Mouse (Mus musculus): ENCODE data around the gene Lamb2. TPM values are rescaled to one million over a fixed set of nuclear protein-coding genes. Genes with fewer than 3 reads are reported as not detected.

Gene Lamb2
- polyA plus RNA-seq (2014; fragmentation: Nextera tagmentation; extraction: Ambion mirVana): 63.8 and 67.2 TPM in 2 replicates

- DNase-seq (ENCODE audit: low spot score): peak; percentile 91
- peaks cover 42% of the 10 kb centered on the region for H3K36me3 ChIP-seq (ENCODE audit: control insufficient read depth, insufficient read depth, low read length)
- H3K4me3 ChIP-seq (ENCODE audit: low read depth, low read length): peak within 1 kb of the TSS; percentile 67
- WGBS: 6% methylated on average over 9 of the region's 10 CpGs
- peak; percentile 76 for ATAC-seq (ENCODE audit: low read depth)
- peak within 1 kb of the TSS; percentile 78 for H3K9ac ChIP-seq (ENCODE audit: low read depth, low read length)
- H3K27ac ChIP-seq (replicated peaks; ENCODE audit: low read depth, low read length): peak within 1 kb of the TSS; percentile 78
- H3K4me2 ChIP-seq (ENCODE audit: low read depth, low read length): peak within 1 kb of the TSS; percentile 78
- no peaks in the 10 kb centered on the region for H3K9me3 ChIP-seq (ENCODE audit: control insufficient read depth, low read length)
- H3K4me1 ChIP-seq (ENCODE audit: control insufficient read depth, insufficient read depth, low read length): peaks cover 17% of the 10 kb centered on the region
- no peaks in the 10 kb centered on the region for H3K27me3 ChIP-seq (replicated peaks; ENCODE audit: control insufficient read depth, insufficient read depth, low read length)
These were observed at the start of gene Lamb2 for GRCm38 (mm10) chr9:108479721-108480351. TSS of gene Lamb2 (plus strand) at chr9:108479736.

GRCm38 (mm10) chr9:108431431-108432067 is 48.0 kb upstream of the Lamb2 start:
- no peak overlapping the region for H3K27ac ChIP-seq (replicated peaks; ENCODE audit: low read depth, low read length)
- no peaks in the 10 kb centered on the region for H3K36me3 ChIP-seq (ENCODE audit: control insufficient read depth, insufficient read depth, low read length)
- peak overlapping the region; percentile 35; the same call in 1 of the 2 replicates for H3K9ac ChIP-seq (ENCODE audit: low read depth, low read length)
- peak overlapping the region; percentile 47 for H3K4me2 ChIP-seq (ENCODE audit: low read depth, low read length)
- WGBS: 52% methylated on average over 32 of the region's 32 CpGs
- peak overlapping the region; percentile 26 for H3K4me3 ChIP-seq (ENCODE audit: low read depth, low read length)
- DNase-seq (ENCODE audit: low spot score) (peak; percentile 51), ATAC-seq (ENCODE audit: low read depth) (0 out of 2 replicates have a peak, but pooled peaks have one; percentile 22)
- H3K9me3 ChIP-seq (ENCODE audit: control insufficient read depth, low read length): no peaks in the 10 kb centered on the region
- H3K4me1 ChIP-seq (ENCODE audit: control insufficient read depth, insufficient read depth, low read length): no peaks in the 10 kb centered on the region
- H3K27me3 ChIP-seq (replicated peaks; ENCODE audit: control insufficient read depth, insufficient read depth, low read length): no peaks in the 10 kb centered on the region

GRCm38 (mm10) chr9:108436182-108436581 is 43.4 kb upstream of the Lamb2 start, which contains the start of gene BC048562:
TSS of gene BC048562 (plus strand) at chr9:108436482.
- Histone ChIP-seq H3K27me3 (replicated peaks; ENCODE audit: control insufficient read depth, insufficient read depth, low read length) (no peaks in the 10 kb centered on the region), H3K27ac (replicated peaks; ENCODE audit: low read depth, low read length) (no peak within 1 kb of the TSS), H3K4me2 (ENCODE audit: low read depth, low read length) (no peak within 1 kb of the TSS), H3K9ac (ENCODE audit: low read depth, low read length) (no peak within 1 kb of the TSS), H3K9me3 (ENCODE audit: control insufficient read depth, low read length) (no peaks in the 10 kb centered on the region), H3K36me3 (ENCODE audit: control insufficient read depth, insufficient read depth, low read length) (no peaks in the 10 kb centered on the region), H3K4me1 (ENCODE audit: control insufficient read depth, insufficient read depth, low read length) (no peaks in the 10 kb centered on the region), H3K4me3 (ENCODE audit: low read depth, low read length) (no peak within 1 kb of the TSS)
- WGBS: 73% methylated on average over 3 of the region's 3 CpGs
- ATAC-seq (ENCODE audit: low read depth) (no peak), DNase-seq (ENCODE audit: low spot score) (no peak)

- Histone ChIP-seq H3K4me2 (ENCODE audit: low read depth, low read length) (no peak overlapping the region), H3K36me3 (ENCODE audit: control insufficient read depth, insufficient read depth, low read length) (no peaks in the 10 kb centered on the region), H3K4me3 (ENCODE audit: low read depth, low read length) (no peak overlapping the region), H3K9me3 (ENCODE audit: control insufficient read depth, low read length) (no peaks in the 10 kb centered on the region), H3K4me1 (ENCODE audit: control insufficient read depth, insufficient read depth, low read length) (no peaks in the 10 kb centered on the region), H3K27ac (replicated peaks; ENCODE audit: low read depth, low read length) (no peak overlapping the region), H3K27me3 (replicated peaks; ENCODE audit: control insufficient read depth, insufficient read depth, low read length) (no peaks in the 10 kb centered on the region), H3K9ac (ENCODE audit: low read depth, low read length) (no peak overlapping the region)
- ATAC-seq (ENCODE audit: low read depth) (no peak), DNase-seq (ENCODE audit: low spot score) (peak; percentile 41)
- WGBS: 62% methylated on average over 6 of the region's 6 CpGs
These were observed 40.4 kb upstream of the Lamb2 start for GRCm38 (mm10) chr9:108439176-108439575.

GRCm38 (mm10) chr9:108440485-108440884 is 39.1 kb upstream of the Lamb2 start:
- 66% methylated on average over 5 of the region's 5 CpGs for WGBS
- H3K36me3 ChIP-seq (ENCODE audit: control insufficient read depth, insufficient read depth, low read length): no peaks in the 10 kb centered on the region
- ATAC-seq (ENCODE audit: low read depth) (no peak), DNase-seq (ENCODE audit: low spot score) (no peak)
- 0 out of 2 replicates have a peak overlapping the region, but pooled peaks have one; percentile 3 for H3K9ac ChIP-seq (ENCODE audit: low read depth, low read length)
- no peaks in the 10 kb centered on the region for H3K9me3 ChIP-seq (ENCODE audit: control insufficient read depth, low read length)
- no peaks in the 10 kb centered on the region for H3K27me3 ChIP-seq (replicated peaks; ENCODE audit: control insufficient read depth, insufficient read depth, low read length)
- H3K4me1 ChIP-seq (ENCODE audit: control insufficient read depth, insufficient read depth, low read length): no peaks in the 10 kb centered on the region
- no peak overlapping the region for H3K27ac ChIP-seq (replicated peaks; ENCODE audit: low read depth, low read length)
- H3K4me2 ChIP-seq (ENCODE audit: low read depth, low read length): no peak overlapping the region
- no peak overlapping the region for H3K4me3 ChIP-seq (ENCODE audit: low read depth, low read length)

GRCm38 (mm10) chr9:108441236-108441919 is 38.2 kb upstream of the Lamb2 start:
- ATAC-seq (ENCODE audit: low read depth): no peak
- Histone ChIP-seq H3K27ac (replicated peaks; ENCODE audit: low read depth, low read length) (no peak overlapping the region), H3K27me3 (replicated peaks; ENCODE audit: control insufficient read depth, insufficient read depth, low read length) (no peaks in the 10 kb centered on the region)

GRCm38 (mm10) chr9:108445125-108445524 is 34.4 kb upstream of the Lamb2 start:
- Histone ChIP-seq H3K36me3 (ENCODE audit: control insufficient read depth, insufficient read depth, low read length) (peaks cover 16% of the 10 kb centered on the region), H3K4me1 (ENCODE audit: control insufficient read depth, insufficient read depth, low read length) (peaks cover 10% of the 10 kb centered on the region), H3K27me3 (replicated peaks; ENCODE audit: control insufficient read depth, insufficient read depth, low read length) (no peaks in the 10 kb centered on the region), H3K9me3 (ENCODE audit: control insufficient read depth, low read length) (no peaks in the 10 kb centered on the region), H3K27ac (replicated peaks; ENCODE audit: low read depth, low read length) (no peak overlapping the region), H3K9ac (ENCODE audit: low read depth, low read length) (no peak overlapping the region), H3K4me2 (ENCODE audit: low read depth, low read length) (no peak overlapping the region), H3K4me3 (ENCODE audit: low read depth, low read length) (no peak overlapping the region)
- DNase-seq (ENCODE audit: low spot score): no peak
- WGBS: 60% methylated on average over 9 of the region's 9 CpGs
- ATAC-seq (ENCODE audit: low read depth): no peak

More at GRCm38 (mm10) chr9:108441236-108441919, 38.2 kb upstream of the Lamb2 start:
- 76% methylated on average over 11 of the region's 11 CpGs for WGBS
- no peaks in the 10 kb centered on the region for H3K4me1 ChIP-seq (ENCODE audit: control insufficient read depth, insufficient read depth, low read length)
- DNase-seq (ENCODE audit: low spot score): peak; percentile 40
- H3K9me3 ChIP-seq (ENCODE audit: control insufficient read depth, low read length): no peaks in the 10 kb centered on the region
- H3K4me2 ChIP-seq (ENCODE audit: low read depth, low read length): no peak overlapping the region
- H3K9ac ChIP-seq (ENCODE audit: low read depth, low read length): no peak overlapping the region
- H3K4me3 ChIP-seq (ENCODE audit: low read depth, low read length): no peak overlapping the region
- no peaks in the 10 kb centered on the region for H3K36me3 ChIP-seq (ENCODE audit: control insufficient read depth, insufficient read depth, low read length)

- H3K4me3 ChIP-seq (ENCODE audit: low read depth, low read length): peak overlapping the region; percentile 6; the same call in 1 of the 2 replicates
- 33% methylated on average over 4 of the region's 4 CpGs for WGBS
- ATAC-seq (ENCODE audit: low read depth) (peak; percentile 17; the same call in 1 of the 2 replicates), DNase-seq (ENCODE audit: low spot score) (peak; percentile 77)
- H3K36me3 ChIP-seq (ENCODE audit: control insufficient read depth, insufficient read depth, low read length): peaks cover 16% of the 10 kb centered on the region
- no peaks in the 10 kb centered on the region for H3K27me3 ChIP-seq (replicated peaks; ENCODE audit: control insufficient read depth, insufficient read depth, low read length)
- peaks cover 36% of the 10 kb centered on the region for H3K4me1 ChIP-seq (ENCODE audit: control insufficient read depth, insufficient read depth, low read length)
- no peaks in the 10 kb centered on the region for H3K9me3 ChIP-seq (ENCODE audit: control insufficient read depth, low read length)
- H3K27ac ChIP-seq (replicated peaks; ENCODE audit: low read depth, low read length): peak overlapping the region; percentile 45; the same call in 1 of the 2 replicates
- peak overlapping the region; percentile 41; the same call in 1 of the 2 replicates for H3K9ac ChIP-seq (ENCODE audit: low read depth, low read length)
- peak overlapping the region; percentile 78 for H3K4me2 ChIP-seq (ENCODE audit: low read depth, low read length)
These were observed 29.7 kb upstream of the Lamb2 start for GRCm38 (mm10) chr9:108449860-108450259.

All from embryonic facial prominence, embryonic 14.5 days (tissue).